Mouse (Mus musculus) adrenal gland, postnatal 36 days (tissue): ENCODE measurements at regions not wholly inside any gene's neighbourhood (a gene's known extent, or its start where the extent isn't known, plus 50 kb on each side); places are given as distances from the start of the nearest gene placed in this dataset. TPM values are rescaled to one million over a fixed set of nuclear protein-coding genes. Genes with fewer than 3 reads are reported as not detected.

Experiments
- DNase-seq, 2 experiments: peaks; one replicate each; pipeline ENCODE4 v3.0.0; 2021; ENCODE audit warnings: mixed read lengths in 1 of 2
- microRNA-seq: library from miRNA; unstranded; fragments of <30 nt; microRNA quantifications from one replicate; pipeline ENCODE4 v1.2.0, GENCODE M21; 2021

DNA sequence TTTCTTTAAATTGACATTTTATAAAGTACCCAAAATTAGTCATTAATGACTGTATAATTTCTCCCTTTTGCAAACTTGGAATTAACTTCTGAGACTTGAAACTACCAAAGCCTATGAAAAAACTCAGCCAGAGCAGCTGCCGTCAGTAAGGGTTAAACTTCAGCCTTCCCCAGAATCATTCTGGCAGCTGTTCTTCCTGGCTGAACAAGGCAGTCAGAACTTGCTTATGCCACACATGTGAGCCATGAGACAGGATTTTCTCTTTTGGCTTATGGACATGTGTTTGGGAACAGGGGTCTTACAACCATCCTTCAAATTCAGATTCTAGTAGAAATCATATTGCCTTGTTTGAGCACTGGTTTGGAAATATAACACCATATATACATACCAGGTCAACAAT, 422.4 kb upstream of the Fat1 start:
- DNase-seq, result no peak

- DNase-seq, result peak; percentile 42 to 59
These were observed 409.3 kb upstream of the Fat1 start for GRCm38 (mm10) chr8:44525915-44526314.

DNA sequence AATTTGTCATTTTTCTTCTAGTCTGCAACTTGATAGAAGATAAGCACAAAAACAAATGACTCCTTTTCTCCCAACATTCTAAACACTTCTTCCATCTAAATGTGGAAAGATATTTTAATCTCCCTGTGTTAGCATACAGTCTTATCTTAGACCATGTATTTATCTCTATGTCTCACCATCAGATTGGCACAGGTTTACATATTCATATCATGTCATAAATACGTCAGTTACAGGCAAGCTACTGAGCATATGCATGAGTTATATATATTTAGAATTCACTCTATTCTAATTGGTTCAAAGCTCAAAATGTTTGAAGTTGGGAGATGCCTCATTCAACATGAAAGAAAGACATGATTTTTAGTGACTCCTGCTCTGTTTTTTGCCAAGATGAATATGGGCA, 405.6 kb upstream of the Fat1 start:
- DNase-seq, result no peak

- DNase-seq, result no peak
These were observed 386.4 kb upstream of the Fat1 start for GRCm38 (mm10) chr8:44548885-44549284.

GRCm38 (mm10) chr8:44559161-44559560, 376.1 kb upstream of the Fat1 start:
- no peak for DNase-seq

- no peak for DNase-seq
These were observed 358.9 kb upstream of the Fat1 start for GRCm38 (mm10) chr8:44576314-44576858.

- no peak for DNase-seq
These were observed 358.3 kb upstream of the Fat1 start for GRCm38 (mm10) chr8:44576993-44577392.

Small RNA genes in the stretch of these regions (microRNA-seq; reads per million reads assigned to microRNA genes)
- not detected for gene Gm26241
